Mouse (Mus musculus): ENCODE measurements at regions not wholly inside any gene's neighbourhood (a gene's known extent, or its start where the extent isn't known, plus 50 kb on each side); places are given as distances from the start of the nearest gene placed in this dataset.

- 91% methylated on average over 5 of the region's 5 CpGs for WGBS
- Histone ChIP-seq H3K4me3 (ENCODE audit: insufficient read depth, low read depth, low read length) (no peak overlapping the region), H3K27ac (ENCODE audit: insufficient read depth, low read depth, low read length) (no peak overlapping the region), H3K4me1 (ENCODE audit: control insufficient read depth, insufficient read depth, low read length) (0 out of 2 replicates have a peak, but pooled peaks cover 2% of the 10 kb centered on the region)
- TF ChIP-seq POLR2A (IDR thresholded peaks at IDR 0.05; ENCODE audit: insufficient read depth, low read depth, low read length) = no peak
- TF ChIP-seq CTCF (IDR thresholded peaks at IDR 0.05; ENCODE audit: insufficient read depth, low read depth, low read length) = no peak
Measured at GRCm38 (mm10) chr5:101208150-101208549, 362.6 kb downstream of the Gpat3 start.

GRCm38 (mm10) chr5:101195501-101195900, 350.0 kb downstream of the Gpat3 start:
- no peak for TF ChIP-seq CTCF (IDR thresholded peaks at IDR 0.05; ENCODE audit: insufficient read depth, low read depth, low read length)
- no peak for TF ChIP-seq POLR2A (IDR thresholded peaks at IDR 0.05; ENCODE audit: insufficient read depth, low read depth, low read length)
- Histone ChIP-seq H3K27ac (ENCODE audit: insufficient read depth, low read depth, low read length) (no peak overlapping the region), H3K4me3 (ENCODE audit: insufficient read depth, low read depth, low read length) (no peak overlapping the region), H3K4me1 (ENCODE audit: control insufficient read depth, insufficient read depth, low read length) (no peaks in the 10 kb centered on the region)
- WGBS = 87% methylated on average over 4 of the region's 4 CpGs

GRCm38 (mm10) chr5:101190976-101191375, 345.5 kb downstream of the Gpat3 start:
- Histone ChIP-seq H3K4me1 (ENCODE audit: control insufficient read depth, insufficient read depth, low read length) (no peaks in the 10 kb centered on the region), H3K4me3 (ENCODE audit: insufficient read depth, low read depth, low read length) (no peak overlapping the region), H3K27ac (ENCODE audit: insufficient read depth, low read depth, low read length) (no peak overlapping the region)
- 90% methylated on average over 2 of the region's 2 CpGs for WGBS
- no peak for TF ChIP-seq POLR2A (IDR thresholded peaks at IDR 0.05; ENCODE audit: insufficient read depth, low read depth, low read length)

GRCm38 (mm10) chr5:101173183-101173582, 327.7 kb downstream of the Gpat3 start:
- no peak overlapping the region for H3K27ac ChIP-seq (ENCODE audit: insufficient read depth, low read depth, low read length)
- 91% methylated on average over 9 of the region's 9 CpGs for WGBS

GRCm38 (mm10) chr5:101172782-101173181, 327.3 kb downstream of the Gpat3 start:
- no peak overlapping the region for H3K27ac ChIP-seq (ENCODE audit: insufficient read depth, low read depth, low read length)
- H3K4me3 ChIP-seq (ENCODE audit: insufficient read depth, low read depth, low read length) = no peak overlapping the region
- TF ChIP-seq POLR2A (IDR thresholded peaks at IDR 0.05; ENCODE audit: insufficient read depth, low read depth, low read length) (no peak), CTCF (IDR thresholded peaks at IDR 0.05; ENCODE audit: insufficient read depth, low read depth, low read length) (no peak)
- H3K4me1 ChIP-seq (ENCODE audit: control insufficient read depth, insufficient read depth, low read length) = no peaks in the 10 kb centered on the region
- WGBS = 90% methylated on average over 10 of the region's 10 CpGs

More at GRCm38 (mm10) chr5:101173183-101173582, 327.7 kb downstream of the Gpat3 start:
- TF ChIP-seq POLR2A (IDR thresholded peaks at IDR 0.05; ENCODE audit: insufficient read depth, low read depth, low read length) (no peak), CTCF (IDR thresholded peaks at IDR 0.05; ENCODE audit: insufficient read depth, low read depth, low read length) (no peak)
- Histone ChIP-seq H3K4me1 (ENCODE audit: control insufficient read depth, insufficient read depth, low read length) (no peaks in the 10 kb centered on the region), H3K4me3 (ENCODE audit: insufficient read depth, low read depth, low read length) (no peak overlapping the region)

- WGBS = 82% methylated on average over 2 of the region's 2 CpGs
- Histone ChIP-seq H3K4me1 (ENCODE audit: control insufficient read depth, insufficient read depth, low read length) (no peaks in the 10 kb centered on the region), H3K27ac (ENCODE audit: insufficient read depth, low read depth, low read length) (no peak overlapping the region), H3K4me3 (ENCODE audit: insufficient read depth, low read depth, low read length) (no peak overlapping the region)
- TF ChIP-seq CTCF (IDR thresholded peaks at IDR 0.05; ENCODE audit: insufficient read depth, low read depth, low read length) (no peak), POLR2A (IDR thresholded peaks at IDR 0.05; ENCODE audit: insufficient read depth, low read depth, low read length) (no peak)
Measured at GRCm38 (mm10) chr5:101169074-101169473, 323.6 kb downstream of the Gpat3 start.

GRCm38 (mm10) chr5:101163624-101164213, 318.2 kb downstream of the Gpat3 start:
- H3K4me3 ChIP-seq (ENCODE audit: insufficient read depth, low read depth, low read length) = no peak overlapping the region
- 47% methylated on average over 8 of the region's 8 CpGs for WGBS
- H3K27ac ChIP-seq (ENCODE audit: insufficient read depth, low read depth, low read length) = no peak overlapping the region
- TF ChIP-seq CTCF (IDR thresholded peaks at IDR 0.05; ENCODE audit: insufficient read depth, low read depth, low read length) (no peak), POLR2A (IDR thresholded peaks at IDR 0.05; ENCODE audit: insufficient read depth, low read depth, low read length) (no peak)
- no peaks in the 10 kb centered on the region for H3K4me1 ChIP-seq (ENCODE audit: control insufficient read depth, insufficient read depth, low read length)

GRCm38 (mm10) chr5:101163112-101163511, 317.6 kb downstream of the Gpat3 start:
- TF ChIP-seq CTCF (IDR thresholded peaks at IDR 0.05; ENCODE audit: insufficient read depth, low read depth, low read length) = no peak
- TF ChIP-seq POLR2A (IDR thresholded peaks at IDR 0.05; ENCODE audit: insufficient read depth, low read depth, low read length) = no peak
- H3K4me3 ChIP-seq (ENCODE audit: insufficient read depth, low read depth, low read length) = no peak overlapping the region
- no peak overlapping the region for H3K27ac ChIP-seq (ENCODE audit: insufficient read depth, low read depth, low read length)
- WGBS = 76% methylated on average over 5 of the region's 5 CpGs
- H3K4me1 ChIP-seq (ENCODE audit: control insufficient read depth, insufficient read depth, low read length) = no peaks in the 10 kb centered on the region

- 79% methylated on average over 1 of the region's 1 CpGs for WGBS
- TF ChIP-seq CTCF (IDR thresholded peaks at IDR 0.05; ENCODE audit: insufficient read depth, low read depth, low read length) (no peak), POLR2A (IDR thresholded peaks at IDR 0.05; ENCODE audit: insufficient read depth, low read depth, low read length) (no peak)
- Histone ChIP-seq H3K27ac (ENCODE audit: insufficient read depth, low read depth, low read length) (no peak overlapping the region), H3K4me1 (ENCODE audit: control insufficient read depth, insufficient read depth, low read length) (no peaks in the 10 kb centered on the region), H3K4me3 (ENCODE audit: insufficient read depth, low read depth, low read length) (no peak overlapping the region)
Measured at GRCm38 (mm10) chr5:101157416-101157815, 311.9 kb downstream of the Gpat3 start.

GRCm38 (mm10) chr5:101146345-101146744, 300.8 kb downstream of the Gpat3 start:
- no peak for TF ChIP-seq CTCF (IDR thresholded peaks at IDR 0.05; ENCODE audit: insufficient read depth, low read depth, low read length)
- TF ChIP-seq POLR2A (IDR thresholded peaks at IDR 0.05; ENCODE audit: insufficient read depth, low read depth, low read length) = no peak
- no peaks in the 10 kb centered on the region for H3K4me1 ChIP-seq (ENCODE audit: control insufficient read depth, insufficient read depth, low read length)
- no peak overlapping the region for H3K4me3 ChIP-seq (ENCODE audit: insufficient read depth, low read depth, low read length)
- H3K27ac ChIP-seq (ENCODE audit: insufficient read depth, low read depth, low read length) = no peak overlapping the region
- WGBS = 78% methylated on average over 3 of the region's 3 CpGs

Measured in olfactory bulb, adult 2 months (tissue).